Mouse (Mus musculus) left cerebral cortex, postnatal 4 days (tissue): ENCODE data around the gene 1700034J05Rik. TPM values are rescaled to one million over a fixed set of nuclear protein-coding genes. Genes with fewer than 3 reads are reported as not detected.

Source experiments
- total RNA-seq, 2 experiments: library from RNA; stranded (reverse); gene quantifications; 2 replicates each; pipeline ENCODE4 v1.2.3; 2021

The 1700034J05Rik gene
- total RNA-seq, 2 experiments from 2014 or later: not detected

Other genes starting within 250 kb of the 1700034J05Rik start
- 10 to 100 TPM; 10.2 to 10.9 TPM for gene Stk38l, start 229.4 kb downstream of the 1700034J05Rik start, total RNA-seq
- gene Arntl2, start 158.4 kb downstream of the 1700034J05Rik start, total RNA-seq: 10 to 100 TPM in 1 of 2 experiments, 1 to 10 TPM in 1; 6.3 to 12.0 TPM
- not detected for gene Smco2, start 104.3 kb downstream of the 1700034J05Rik start, total RNA-seq
- 100 to 1,000 TPM; 106 to 114 TPM for gene Ppfibp1, start 65.9 kb downstream of the 1700034J05Rik start, total RNA-seq
- 1 to 10 TPM; 2.9 to 5.0 TPM for gene Rep15, start 78.2 kb upstream of the 1700034J05Rik start, total RNA-seq
- gene Mrps35, start 88.3 kb upstream of the 1700034J05Rik start, total RNA-seq: 10 to 100 TPM; 59.3 to 60.8 TPM
- gene Mansc4, start 132.6 kb upstream of the 1700034J05Rik start, total RNA-seq: under 1 TPM; 0.32 to 0.46 TPM
- 10 to 100 TPM; 22.4 to 24.3 TPM for gene Klhl42, start 137.0 kb upstream of the 1700034J05Rik start, total RNA-seq